Mouse (Mus musculus) neural tube, embryonic 12.5 days (tissue): Measurements from ENCODE around the gene Gm9044. TPM values are rescaled to one million over a fixed set of nuclear protein-coding genes. Genes with fewer than 3 reads are reported as not detected.

Experiments used
- polyA plus RNA-seq: library from polyadenylated mRNA; unstranded; fragments of >200 nt; fragmentation: Nextera tagmentation; extraction: Ambion mirVana; gene quantifications from 2 replicates; pipeline ENCODE4 v1.2.1, GENCODE M21; 2016

The Gm9044 gene
- polyA plus RNA-seq, 1 experiment from 2014 or later, result not detected

Other genes starting within 250 kb of the Gm9044 start
- 47.1 and 47.5 TPM in 2 replicates for gene Mdm1, start 190.6 kb downstream of the Gm9044 start, polyA plus RNA-seq
- not detected in 2 replicates for gene Il22, start 127.5 kb downstream of the Gm9044 start, polyA plus RNA-seq
- gene Gm32717, start 91.6 kb downstream of the Gm9044 start, polyA plus RNA-seq, result 0.10 and 0.29 TPM in 2 replicates
- gene Gm32802, start 73.7 kb downstream of the Gm9044 start, polyA plus RNA-seq, result 0.10 and 0.29 TPM in 2 replicates
- not detected in 2 replicates for gene Iltifb, start 37.4 kb downstream of the Gm9044 start, polyA plus RNA-seq
- not detected in 2 replicates for gene Gm9040, start 5.4 kb downstream of the Gm9044 start, polyA plus RNA-seq
- gene Gm9045, start 5.4 kb upstream of the Gm9044 start, polyA plus RNA-seq, result not detected in 2 replicates
- gene Gm9046, start 10.8 kb upstream of the Gm9044 start, polyA plus RNA-seq, result not detected in 2 replicates
- gene Gm9048, start 16.3 kb upstream of the Gm9044 start, polyA plus RNA-seq, result not detected in 2 replicates
- not detected in 2 replicates for gene Gm9049, start 21.7 kb upstream of the Gm9044 start, polyA plus RNA-seq
- not detected in 2 replicates for gene Ifng, start 108.6 kb upstream of the Gm9044 start, polyA plus RNA-seq